In the genomic region with DNA sequence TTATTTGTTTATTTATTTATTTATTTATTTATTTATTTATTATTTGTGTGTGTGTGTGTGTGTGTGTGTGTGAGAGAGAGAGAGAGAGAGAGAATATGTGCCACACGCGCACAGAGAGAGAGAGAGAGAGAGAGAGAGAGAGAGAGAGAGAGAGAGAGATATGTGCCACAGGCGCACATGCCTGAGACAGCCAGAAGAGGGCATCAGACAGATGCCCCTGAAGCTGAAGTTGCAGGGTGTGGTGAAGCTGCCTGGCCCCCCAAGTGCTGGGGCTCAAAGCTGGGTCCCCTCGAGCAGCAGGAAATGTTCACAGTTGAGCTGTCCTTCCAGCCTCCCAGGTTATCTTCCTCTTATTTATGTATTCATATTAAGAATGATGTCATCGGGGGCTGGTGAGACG, we compare ENCODE assay signal across 22 mouse cellular contexts. TPM values are rescaled to one million over a fixed set of nuclear protein-coding genes. Genes with fewer than 3 reads are reported as not detected.
DNase-seq lines count a peak whose midpoint lies in the region; ATAC-seq and TF ChIP-seq lines count a peak whose summit lies in the region.
"Had no signal": no experiment of that assay in that cellular context is flagged by ENCODE, and none has a peak within 500 bp of the region (broad histone marks: within the 10 kb centered on the region; RNA-seq: fewer than 3 reads in every experiment).

No protein-coding gene starts in this region.

- 97% methylated on average over 6 of the region's 6 CpGs for WGBS in hindbrain, postnatal 0 days
- WGBS in hindbrain, embryonic 12.5 days = 95% methylated on average over 6 of the region's 6 CpGs
- WGBS in liver, postnatal 0 days (ENCODE audit: insufficient replicate concordance) = 92% methylated on average over 5 of the region's 6 CpGs
- WGBS in liver, embryonic 12.5 days (ENCODE audit: insufficient replicate concordance) = 83% methylated on average over 6 of the region's 6 CpGs

- no peak for TF ChIP-seq EP300 in liver, postnatal 0 days (IDR thresholded peaks at IDR 0.05; ENCODE audit: low read depth)

- H3K4me1 ChIP-seq in hindbrain, postnatal 0 days (ENCODE audit: insufficient read depth, low read length) = no peaks in the 10 kb centered on the region
- H3K4me1 ChIP-seq in hindbrain, embryonic 12.5 days = peaks cover 2% of the 10 kb centered on the region; the same call in 1 of the 2 replicates
- H3K4me1 ChIP-seq in liver, postnatal 0 days (ENCODE audit: insufficient read depth) = peaks cover 3% of the 10 kb centered on the region; the same call in 1 of the 2 replicates
- H3K4me1 ChIP-seq in liver, embryonic 12.5 days = peaks cover 13% of the 10 kb centered on the region
- H3K4me1 ChIP-seq: forebrain, embryonic 13.5 days; hindbrain, embryonic 10.5 days; limb, embryonic 15.5 days; midbrain, embryonic 13.5 days; neural tube, embryonic 13.5 days had no signal

- no peak for ATAC-seq in hindbrain, postnatal 0 days
- no peak for ATAC-seq in hindbrain, embryonic 12.5 days (ENCODE audit: low FRiP score)
- ATAC-seq in liver, postnatal 0 days = no peak
- ATAC-seq in liver, embryonic 12.5 days = no peak
- ATAC-seq: forebrain, embryonic 13.5 days; midbrain, embryonic 13.5 days had no signal

- no peaks in the 10 kb centered on the region for H3K27me3 ChIP-seq in hindbrain, postnatal 0 days (ENCODE audit: insufficient read depth, low read length)
- no peaks in the 10 kb centered on the region for H3K27me3 ChIP-seq in hindbrain, embryonic 12.5 days
- H3K27me3 ChIP-seq in liver, postnatal 0 days (ENCODE audit: insufficient read depth, low read length) = no peaks in the 10 kb centered on the region
- no peaks in the 10 kb centered on the region for H3K27me3 ChIP-seq in liver, embryonic 12.5 days (replicated peaks)
- H3K27me3 ChIP-seq: forebrain, embryonic 13.5 days; heart, embryonic 15.5 days; limb, embryonic 15.5 days; midbrain, embryonic 13.5 days; neural tube, embryonic 13.5 days had no signal

- H3K9ac ChIP-seq in hindbrain, postnatal 0 days (replicated peaks; ENCODE audit: low read length) = no peak overlapping the region
- H3K9ac ChIP-seq in hindbrain, embryonic 12.5 days = no peak overlapping the region
- H3K9ac ChIP-seq in liver, postnatal 0 days (replicated peaks) = no peak overlapping the region
- H3K9ac ChIP-seq in liver, embryonic 12.5 days = no peak overlapping the region
- H3K9ac ChIP-seq: forebrain, embryonic 13.5 days; heart, embryonic 15.5 days; limb, embryonic 15.5 days; midbrain, embryonic 13.5 days; neural tube, embryonic 13.5 days had no signal

- no peak for DNase-seq in hindbrain, postnatal 0 days (ENCODE audit: low spot score)
- no peak for DNase-seq in liver, postnatal 0 days
- peak; percentile 27 for DNase-seq in 416B (ENCODE audit: low read depth)
- DNase-seq in NIH3T3 (ENCODE audit: low read depth) = peak; percentile 8
- DNase-seq in adrenal gland, adult 18-20 months (ENCODE audit: low spot score in 2 of 2) = no peak
- no peak for DNase-seq in heart, adult 8-10 months (ENCODE audit: low spot score)
- DNase-seq: cerebellum, adult 2 months; cerebellum, postnatal 36 days; gastrocnemius, postnatal 14 days; heart, adult 18-20 months; layer of hippocampus, postnatal 36 days; lung, postnatal 10 days; right cerebral cortex, adult 18-20 months had no signal

- 0 out of 2 replicates have a peak, but pooled peaks have one; percentile 9 for TF ChIP-seq CTCF in hindbrain, postnatal 0 days (IDR thresholded peaks at IDR 0.05; ENCODE audit: low read depth)
- TF ChIP-seq CTCF in liver, postnatal 0 days (IDR thresholded peaks at IDR 0.05; ENCODE audit: low read depth) = peak; percentile 47; the same call in 1 of the 2 replicates

- no peaks in the 10 kb centered on the region for H3K9me3 ChIP-seq in hindbrain, postnatal 0 days (ENCODE audit: low read length)
- H3K9me3 ChIP-seq in hindbrain, embryonic 12.5 days (replicated peaks) = no peaks in the 10 kb centered on the region
- H3K9me3 ChIP-seq in liver, postnatal 0 days (ENCODE audit: low read length) = no peaks in the 10 kb centered on the region
- H3K9me3 ChIP-seq in liver, embryonic 12.5 days (replicated peaks) = no peaks in the 10 kb centered on the region
- H3K9me3 ChIP-seq: forebrain, embryonic 13.5 days; heart, embryonic 15.5 days; hindbrain, embryonic 10.5 days; limb, embryonic 15.5 days; midbrain, embryonic 13.5 days; neural tube, embryonic 13.5 days had no signal

- H3K36me3 ChIP-seq in hindbrain, postnatal 0 days (ENCODE audit: insufficient read depth, low read length) = no peaks in the 10 kb centered on the region
- peaks cover 18% of the 10 kb centered on the region for H3K36me3 ChIP-seq in hindbrain, embryonic 12.5 days
- H3K36me3 ChIP-seq in liver, postnatal 0 days (replicated peaks; ENCODE audit: insufficient read depth, low read length) = peaks cover 27% of the 10 kb centered on the region
- H3K36me3 ChIP-seq in liver, embryonic 12.5 days = peaks cover 95% of the 10 kb centered on the region
- H3K36me3 ChIP-seq: neural tube, embryonic 13.5 days had no signal

- no peak overlapping the region for H3K4me2 ChIP-seq in hindbrain, postnatal 0 days (ENCODE audit: low read depth, low read length)
- H3K4me2 ChIP-seq in hindbrain, embryonic 12.5 days (replicated peaks) = no peak overlapping the region
- no peak overlapping the region for H3K4me2 ChIP-seq in liver, postnatal 0 days (ENCODE audit: low read depth, low read length)
- no peak overlapping the region for H3K4me2 ChIP-seq in liver, embryonic 12.5 days
- H3K4me2 ChIP-seq: forebrain, embryonic 13.5 days; heart, embryonic 15.5 days; limb, embryonic 15.5 days; midbrain, embryonic 13.5 days; neural tube, embryonic 13.5 days had no signal

- no peak overlapping the region for H3K4me3 ChIP-seq in hindbrain, postnatal 0 days (ENCODE audit: low read length)
- no peak overlapping the region for H3K4me3 ChIP-seq in hindbrain, embryonic 12.5 days
- no peak overlapping the region for H3K4me3 ChIP-seq in liver, postnatal 0 days (ENCODE audit: low read depth, low read length)
- H3K4me3 ChIP-seq in liver, embryonic 12.5 days = no peak overlapping the region
- H3K4me3 ChIP-seq: erythroblast, embryonic 14.5 days; forebrain, embryonic 13.5 days; heart, embryonic 15.5 days; hindbrain, embryonic 10.5 days; limb, embryonic 15.5 days; midbrain, embryonic 13.5 days; neural tube, embryonic 13.5 days had no signal

- no peak overlapping the region for H3K27ac ChIP-seq in hindbrain, postnatal 0 days
- no peak overlapping the region for H3K27ac ChIP-seq in hindbrain, embryonic 12.5 days
- H3K27ac ChIP-seq in liver, postnatal 0 days (ENCODE audit: low read depth) = no peak overlapping the region
- H3K27ac ChIP-seq in liver, embryonic 12.5 days = no peak overlapping the region
- H3K27ac ChIP-seq: forebrain, embryonic 13.5 days; heart, embryonic 15.5 days; hindbrain, embryonic 10.5 days; limb, embryonic 15.5 days; midbrain, embryonic 13.5 days; neural tube, embryonic 13.5 days had no signal

RNA-seq across cellular contexts. Expression of gene Cit, which starts 32.3 kb away (rescaled TPM):
- total RNA-seq in hindbrain, postnatal 0 days (2014; rRNA removed) = 28.5 and 30.2 TPM in 2 replicates
- polyA plus RNA-seq in hindbrain, postnatal 0 days (2015; fragmentation: Nextera tagmentation; extraction: Ambion mirVana) = 36.7 and 40.9 TPM in 2 replicates
- 30.9 and 35.0 TPM in 2 replicates for polyA plus RNA-seq in hindbrain, embryonic 12.5 days (2016; fragmentation: Nextera tagmentation; extraction: Ambion mirVana)
- 9.1 and 11.5 TPM in 2 replicates for polyA plus RNA-seq in liver, postnatal 0 days (2015; fragmentation: Nextera tagmentation; extraction: Ambion mirVana)
- polyA plus RNA-seq in liver, embryonic 12.5 days (2016; fragmentation: Nextera tagmentation; extraction: Ambion mirVana) = 55.8 and 58.4 TPM in 2 replicates
- 1 to 10 TPM; 2.7 to 3.3 TPM for total RNA-seq in adrenal gland, adult 18-20 months (2021)
- total RNA-seq in heart, adult 8-10 months (2022) = 1 to 10 TPM; 1.1 to 1.6 (median 1.3) TPM

Comparison
In these comparisons a context has a peak if more than half of its experiments do, and no peak if none do; other contexts are left out.
1. DNase-seq: peak in 416B (single experiment) and NIH3T3 (single experiment); none in hindbrain, postnatal 0 days (single experiment), liver, postnatal 0 days (single experiment), adrenal gland, adult 18-20 months (0 of 2) and heart, adult 8-10 months (single experiment).